8 mouse cellular contexts compared by ENCODE assay signal in genomic region chr15:41155169-41155638, GRCm38 (mm10).
DNase-seq lines count a peak whose midpoint lies in the region; ATAC-seq lines count a peak whose summit lies in the region.

No protein-coding gene starts in this region.

- WGBS in forebrain, embryonic 12.5 days: 2% methylated on average over 16 of the region's 16 CpGs
- WGBS in intestine, embryonic 14.5 days: 7% methylated on average over 16 of the region's 16 CpGs
- 15% methylated on average over 16 of the region's 16 CpGs for WGBS in liver, embryonic 15.5 days (ENCODE audit: insufficient replicate concordance)
- WGBS in stomach, embryonic 15.5 days: 11% methylated on average over 16 of the region's 16 CpGs

- peak overlapping the region; percentile 56 for H3K4me2 ChIP-seq in forebrain, embryonic 12.5 days
- peak overlapping the region; percentile 41 for H3K4me2 ChIP-seq in intestine, embryonic 14.5 days (ENCODE audit: low read length)
- peak overlapping the region; percentile 41 for H3K4me2 ChIP-seq in liver, embryonic 15.5 days
- H3K4me2 ChIP-seq in stomach, embryonic 15.5 days: peak overlapping the region; percentile 51

- H3K9me3 ChIP-seq in forebrain, embryonic 12.5 days: no peaks in the 10 kb centered on the region
- no peaks in the 10 kb centered on the region for H3K9me3 ChIP-seq in intestine, embryonic 14.5 days (ENCODE audit: control insufficient read depth, low read length)
- H3K9me3 ChIP-seq in liver, embryonic 15.5 days (replicated peaks): no peaks in the 10 kb centered on the region
- no peaks in the 10 kb centered on the region for H3K9me3 ChIP-seq in stomach, embryonic 15.5 days

- 0 out of 2 replicates have a peak overlapping the region, but pooled peaks have one; percentile 36 for H3K9ac ChIP-seq in forebrain, embryonic 12.5 days
- no peak overlapping the region for H3K9ac ChIP-seq in intestine, embryonic 14.5 days (ENCODE audit: low read length)
- no peak overlapping the region for H3K9ac ChIP-seq in liver, embryonic 15.5 days
- H3K9ac ChIP-seq in stomach, embryonic 15.5 days: no peak overlapping the region

- no peaks in the 10 kb centered on the region for H3K27me3 ChIP-seq in forebrain, embryonic 12.5 days
- H3K27me3 ChIP-seq in intestine, embryonic 14.5 days (replicated peaks; ENCODE audit: control insufficient read depth, insufficient read depth, low read length): no peaks in the 10 kb centered on the region
- H3K27me3 ChIP-seq in liver, embryonic 15.5 days: no peaks in the 10 kb centered on the region
- H3K27me3 ChIP-seq in stomach, embryonic 15.5 days (replicated peaks): no peaks in the 10 kb centered on the region

- H3K36me3 ChIP-seq in forebrain, embryonic 12.5 days (replicated peaks): no peaks in the 10 kb centered on the region
- no peaks in the 10 kb centered on the region for H3K36me3 ChIP-seq in intestine, embryonic 14.5 days (ENCODE audit: control insufficient read depth, insufficient read depth, low read length)
- H3K36me3 ChIP-seq in liver, embryonic 15.5 days (replicated peaks): no peaks in the 10 kb centered on the region
- H3K36me3 ChIP-seq in stomach, embryonic 15.5 days: no peaks in the 10 kb centered on the region

- peak; percentile 4 for DNase-seq in adrenal gland, adult 2 months
- no peak for DNase-seq in adrenal gland, adult 8-10 months
- DNase-seq in R1 (ENCODE audit: low read depth, low spot score): peak; percentile 35
- DNase-seq in intestine, embryonic 14.5 days (ENCODE audit: low spot score): peak; percentile 68
- no peak for DNase-seq in thymus, adult 18-20 months

- peak overlapping the region; percentile 25 for H3K4me3 ChIP-seq in forebrain, embryonic 12.5 days (replicated peaks)
- no peak overlapping the region for H3K4me3 ChIP-seq in intestine, embryonic 14.5 days (ENCODE audit: low read depth, low read length)
- no peak overlapping the region for H3K4me3 ChIP-seq in liver, embryonic 15.5 days (replicated peaks)
- H3K4me3 ChIP-seq in stomach, embryonic 15.5 days (replicated peaks): peak overlapping the region; percentile 14

- ATAC-seq in forebrain, embryonic 12.5 days (ENCODE audit: low FRiP score): peak; percentile 75
- ATAC-seq in intestine, embryonic 14.5 days (replicated peaks; ENCODE audit: low FRiP score, low TSS enrichment, low read depth): peak; percentile 77
- ATAC-seq in liver, embryonic 15.5 days (ENCODE audit: insufficient read depth): no peak
- peak; percentile 73 for ATAC-seq in stomach, embryonic 15.5 days (ENCODE audit: insufficient read depth, low FRiP score, low read depth)

- 0 out of 2 replicates have a peak overlapping the region, but pooled peaks have one; percentile 25 for H3K27ac ChIP-seq in forebrain, embryonic 12.5 days
- H3K27ac ChIP-seq in intestine, embryonic 14.5 days (ENCODE audit: low read depth): no peak overlapping the region
- H3K27ac ChIP-seq in liver, embryonic 15.5 days (replicated peaks): no peak overlapping the region
- no peak overlapping the region for H3K27ac ChIP-seq in stomach, embryonic 15.5 days

- H3K4me1 ChIP-seq in forebrain, embryonic 12.5 days: peaks cover 10% of the 10 kb centered on the region
- H3K4me1 ChIP-seq in intestine, embryonic 14.5 days (replicated peaks; ENCODE audit: control insufficient read depth, insufficient read depth, low read length): no peaks in the 10 kb centered on the region; the same call in 1 of the 2 replicates
- H3K4me1 ChIP-seq in liver, embryonic 15.5 days (replicated peaks): no peaks in the 10 kb centered on the region
- H3K4me1 ChIP-seq in stomach, embryonic 15.5 days: peaks cover 7% of the 10 kb centered on the region; the same call in 1 of the 2 replicates

Comparison
In these comparisons a context has a peak if more than half of its experiments do, and no peak if none do; other contexts are left out.
1. DNase-seq: peak in adrenal gland, adult 2 months (single experiment), R1 (single experiment) and intestine, embryonic 14.5 days (single experiment); none in adrenal gland, adult 8-10 months (single experiment) and thymus, adult 18-20 months (0 of 2).
2. H3K4me3 ChIP-seq: peak in forebrain, embryonic 12.5 days (single experiment) and stomach, embryonic 15.5 days (single experiment); none in intestine, embryonic 14.5 days (single experiment) and liver, embryonic 15.5 days (single experiment).
3. Peak in every context shown above with its lines, with median percentiles within 50 percentile points of each other: H3K4me2 ChIP-seq.